8 mouse cellular contexts compared by ENCODE assay signal in genomic region chr15:59783782-59784555, GRCm38 (mm10).
DNase-seq lines count a peak whose midpoint lies in the region; ATAC-seq lines count a peak whose summit lies in the region.

No protein-coding gene starts in this region.

- WGBS in heart, embryonic 11.5 days (ENCODE audit: insufficient replicate concordance), result 8% methylated on average over 22 of the region's 22 CpGs
- 13% methylated on average over 22 of the region's 22 CpGs for WGBS in kidney, embryonic 15.5 days
- WGBS in stomach, embryonic 14.5 days, result 15% methylated on average over 22 of the region's 22 CpGs

- H3K4me3 ChIP-seq in heart, embryonic 11.5 days (ENCODE audit: low read depth, low read length), result 0 out of 2 replicates have a peak overlapping the region, but pooled peaks have one; percentile 5
- H3K4me3 ChIP-seq in kidney, embryonic 15.5 days (replicated peaks), result no peak overlapping the region
- no peak overlapping the region for H3K4me3 ChIP-seq in stomach, embryonic 14.5 days (ENCODE audit: low read depth, low read length)

- peaks cover 14% of the 10 kb centered on the region for H3K4me1 ChIP-seq in heart, embryonic 11.5 days (ENCODE audit: control insufficient read depth, insufficient read depth, low read length)
- peaks cover 26% of the 10 kb centered on the region for H3K4me1 ChIP-seq in kidney, embryonic 15.5 days
- H3K4me1 ChIP-seq in stomach, embryonic 14.5 days (ENCODE audit: control insufficient read depth, insufficient read depth, low read length), result peaks cover 8% of the 10 kb centered on the region

- no peak overlapping the region for H3K9ac ChIP-seq in heart, embryonic 11.5 days (ENCODE audit: low read depth, low read length)
- no peak overlapping the region for H3K9ac ChIP-seq in kidney, embryonic 15.5 days
- no peak overlapping the region for H3K9ac ChIP-seq in stomach, embryonic 14.5 days (replicated peaks; ENCODE audit: low read depth, low read length)

- intact Hi-C loops in left cerebral cortex, postnatal 10 days (cut with DNase I), result no loop called here

- H3K27me3 ChIP-seq in heart, embryonic 11.5 days (ENCODE audit: control insufficient read depth, insufficient read depth, low read length), result no peaks in the 10 kb centered on the region
- H3K27me3 ChIP-seq in kidney, embryonic 15.5 days, result no peaks in the 10 kb centered on the region
- no peaks in the 10 kb centered on the region for H3K27me3 ChIP-seq in stomach, embryonic 14.5 days (ENCODE audit: control insufficient read depth, insufficient read depth, low read length)

- peak; percentile 21 for DNase-seq in R1 (ENCODE audit: low read depth, low spot score)
- DNase-seq in lung, postnatal 14 days, result peak; percentile 67
- no peak for DNase-seq in left cerebral cortex, postnatal 10 days (ENCODE audit: extremely low spot score in 1 of 2, low spot score in 2 of 2)
- no peak for DNase-seq in frontal cortex, postnatal 10 days (ENCODE audit: low spot score in 2 of 2)

- H3K36me3 ChIP-seq in heart, embryonic 11.5 days (ENCODE audit: control insufficient read depth, insufficient read depth, low read length), result no peaks in the 10 kb centered on the region
- no peaks in the 10 kb centered on the region for H3K36me3 ChIP-seq in kidney, embryonic 15.5 days
- no peaks in the 10 kb centered on the region for H3K36me3 ChIP-seq in stomach, embryonic 14.5 days (ENCODE audit: control insufficient read depth, insufficient read depth, low read length)

- peak; percentile 85 for ATAC-seq in common myeloid progenitor, adult 5-6 weeks (replicated peaks; ENCODE audit: low read depth, poor library complexity, severe bottlenecking)
- ATAC-seq in heart, embryonic 11.5 days (replicated peaks; ENCODE audit: insufficient number of reproducible peaks, low FRiP score, low TSS enrichment), result no peak
- ATAC-seq in kidney, embryonic 15.5 days (replicated peaks; ENCODE audit: low FRiP score), result 0 out of 2 replicates have a peak, but pooled peaks have one; percentile 40
- no peak for ATAC-seq in stomach, embryonic 14.5 days (ENCODE audit: insufficient number of reproducible peaks, insufficient read depth, low FRiP score, low read depth)

- H3K27ac ChIP-seq in heart, embryonic 11.5 days (ENCODE audit: low read depth, low read length), result no peak overlapping the region
- H3K27ac ChIP-seq in kidney, embryonic 15.5 days, result no peak overlapping the region
- H3K27ac ChIP-seq in stomach, embryonic 14.5 days (ENCODE audit: low read length), result no peak overlapping the region

- H3K4me2 ChIP-seq in heart, embryonic 11.5 days, result peak overlapping the region; percentile 49
- peak overlapping the region; percentile 50 for H3K4me2 ChIP-seq in kidney, embryonic 15.5 days
- peak overlapping the region; percentile 10; the same call in 1 of the 2 replicates for H3K4me2 ChIP-seq in stomach, embryonic 14.5 days (replicated peaks; ENCODE audit: low read depth, low read length)

- peaks cover 3% of the 10 kb centered on the region; the same call in 1 of the 2 replicates for H3K9me3 ChIP-seq in heart, embryonic 11.5 days (replicated peaks; ENCODE audit: control insufficient read depth, low read length)
- H3K9me3 ChIP-seq in kidney, embryonic 15.5 days (replicated peaks), result no peaks in the 10 kb centered on the region
- no peaks in the 10 kb centered on the region for H3K9me3 ChIP-seq in stomach, embryonic 14.5 days (ENCODE audit: control insufficient read depth, low read depth, low read length)

Comparison
In these comparisons a context has a peak if more than half of its experiments do, and no peak if none do; other contexts are left out.
1. DNase-seq: peak in R1 (single experiment) and lung, postnatal 14 days (single experiment); none in left cerebral cortex, postnatal 10 days (0 of 2) and frontal cortex, postnatal 10 days (0 of 2).
2. ATAC-seq: peak in common myeloid progenitor, adult 5-6 weeks (single experiment) and kidney, embryonic 15.5 days (single experiment); none in heart, embryonic 11.5 days (single experiment) and stomach, embryonic 14.5 days (single experiment).
3. Peak in every context shown above with its lines, with median percentiles within 50 percentile points of each other: H3K4me2 ChIP-seq.